Mouse (Mus musculus) A20 (cell line): Measurements from ENCODE around the gene Pgp.
"Not testable (repeated sequence)": the region's sequence is repeated elsewhere in the genome, so short reads cannot be mapped to it uniquely, and the experiment has no call there.

Source experiments
- DNase-seq: peaks from one replicate; pipeline ENCODE4 v3.0.0-alpha.2; 2011; ENCODE audit warnings: low read depth, low spot score

Gene Pgp

GRCm38 (mm10) chr17:24469910-24470602 is at the start of gene Pgp, which contains the start of gene E4f1:
Gene Pgp (plus strand): TSS chr17:24470392.
Gene E4f1 (minus strand): TSS chr17:24470313.
- DNase-seq, result peak; percentile 99

- no peak for DNase-seq
Measured at GRCm38 (mm10) chr17:24423114-24423513, 47.1 kb upstream of the Pgp start.

GRCm38 (mm10) chr17:24424489-24424888 is 45.7 kb upstream of the Pgp start:
- no peak for DNase-seq

GRCm38 (mm10) chr17:24425326-24425725 is 44.9 kb upstream of the Pgp start:
- DNase-seq, result not testable (repeated sequence)

- no peak for DNase-seq
Measured at GRCm38 (mm10) chr17:24425905-24426304, 44.3 kb upstream of the Pgp start.

GRCm38 (mm10) chr17:24426471-24427169 is 43.6 kb upstream of the Pgp start, which contains the start of gene Eci1:
Gene Eci1 (plus strand): TSS chr17:24426641.
- peak; percentile 95 for DNase-seq

GRCm38 (mm10) chr17:24427170-24427557 is 43.0 kb upstream of the Pgp start:
- DNase-seq, result peak; percentile 55

GRCm38 (mm10) chr17:24429201-24429983 is 40.8 kb upstream of the Pgp start:
- DNase-seq, result no peak

- DNase-seq, result peak; percentile 65
Measured at GRCm38 (mm10) chr17:24437016-24437415, 33.2 kb upstream of the Pgp start.

GRCm38 (mm10) chr17:24440377-24440776 is 29.8 kb upstream of the Pgp start:
- DNase-seq, result no peak

GRCm38 (mm10) chr17:24441148-24441547 is 29.0 kb upstream of the Pgp start:
- DNase-seq, result peak; percentile 30

GRCm38 (mm10) chr17:24442107-24442506 is 28.1 kb upstream of the Pgp start:
- DNase-seq, result no peak

- DNase-seq, result no peak
Measured at GRCm38 (mm10) chr17:24442632-24443155, 27.5 kb upstream of the Pgp start, which contains the start of gene Dnase1l2. Gene Dnase1l2 (minus strand): TSS chr17:24443105.

- no peak for DNase-seq
Measured at GRCm38 (mm10) chr17:24443409-24443808, 26.8 kb upstream of the Pgp start.

GRCm38 (mm10) chr17:24446590-24446989 is 23.6 kb upstream of the Pgp start:
- no peak for DNase-seq

- DNase-seq, result no peak
Measured at GRCm38 (mm10) chr17:24449507-24449906, 20.7 kb upstream of the Pgp start.

GRCm38 (mm10) chr17:24451220-24451619 is 19.0 kb upstream of the Pgp start:
- DNase-seq, result no peak

GRCm38 (mm10) chr17:24453372-24453771 is 16.8 kb upstream of the Pgp start:
- DNase-seq, result no peak

- no peak for DNase-seq
Measured at GRCm38 (mm10) chr17:24454218-24454755, 15.9 kb upstream of the Pgp start.

- DNase-seq, result peak; percentile 99
Measured at GRCm38 (mm10) chr17:24454756-24455522, 15.3 kb upstream of the Pgp start.
